Mouse (Mus musculus): ENCODE results near the gene Zkscan16. TPM values are rescaled to one million over a fixed set of nuclear protein-coding genes. Genes with fewer than 3 reads are reported as not detected.

Zkscan16 gene
- polyA plus RNA-seq, 1 experiment from 2014 or later = 0.34 TPM

DNA sequence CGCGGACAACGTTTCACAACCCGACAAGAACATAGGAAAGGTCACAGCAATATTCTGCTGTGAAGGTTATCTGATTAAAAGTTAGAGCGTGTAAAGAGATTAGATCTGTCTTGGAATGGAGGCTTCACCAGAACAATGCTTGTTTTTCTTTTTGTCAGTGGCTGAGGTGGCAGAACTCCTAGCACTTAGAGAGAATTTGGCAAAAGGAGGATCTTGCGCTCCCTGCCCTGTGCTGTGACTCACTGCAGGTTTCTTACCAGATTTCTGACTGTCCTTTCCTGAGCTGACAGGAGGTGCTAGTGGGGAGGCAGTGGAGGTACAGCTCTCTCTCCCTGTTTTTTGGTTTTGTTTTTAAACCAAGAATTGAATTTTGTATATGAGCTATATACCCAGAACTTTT is 63.6 kb downstream of the Zkscan16 start:
- 88% methylated on average over 6 of the region's 6 CpGs for WGBS

More for the DNA sequence above, 63.6 kb downstream of the Zkscan16 start:
- no peak for ATAC-seq
- Histone ChIP-seq H3K9ac (no peak overlapping the region), H3K36me3 (ENCODE audit: poor library complexity, severe bottlenecking) (no peaks in the 10 kb centered on the region), H3K27me3 (no peaks in the 10 kb centered on the region), H3K27ac (no peak overlapping the region), H3K4me3 (no peak overlapping the region), H3K4me2 (no peak overlapping the region), H3K9me3 (replicated peaks) (no peaks in the 10 kb centered on the region), H3K4me1 (peaks cover 24% of the 10 kb centered on the region)

Other genes with a start within 250 kb of the Zkscan16 start
- 0.09 TPM in 1 of 2 replicates, not detected in the other for gene Olfr267, start 155.9 kb upstream of the Zkscan16 start, polyA plus RNA-seq (2015; fragmentation: Nextera tagmentation; extraction: Ambion mirVana)
- 24.7 and 27.7 TPM in 2 replicates for gene Ecpas, start 30.9 kb upstream of the Zkscan16 start, polyA plus RNA-seq (2015; fragmentation: Nextera tagmentation; extraction: Ambion mirVana)
- 6.3 and 6.8 TPM in 2 replicates for gene Ptgr1, start 43.5 kb downstream of the Zkscan16 start, polyA plus RNA-seq (2015; fragmentation: Nextera tagmentation; extraction: Ambion mirVana)
- gene Dnajc25, start 51.4 kb downstream of the Zkscan16 start, polyA plus RNA-seq (2015; fragmentation: Nextera tagmentation; extraction: Ambion mirVana) = 4.2 and 5.9 TPM in 2 replicates
- 7.7 and 8.7 TPM in 2 replicates for gene Gm20503, start 59.6 kb downstream of the Zkscan16 start, polyA plus RNA-seq (2015; fragmentation: Nextera tagmentation; extraction: Ambion mirVana)
- gene Gng10, start 91.5 kb downstream of the Zkscan16 start, polyA plus RNA-seq (2015; fragmentation: Nextera tagmentation; extraction: Ambion mirVana) = 149 and 156 TPM in 2 replicates
- gene AI481877, start 195.4 kb downstream of the Zkscan16 start, polyA plus RNA-seq (2015; fragmentation: Nextera tagmentation; extraction: Ambion mirVana) = not detected in 2 replicates
- gene Ugcg, start 245.6 kb downstream of the Zkscan16 start, polyA plus RNA-seq (2015; fragmentation: Nextera tagmentation; extraction: Ambion mirVana) = 17.1 and 18.1 TPM in 2 replicates

Data from forebrain, embryonic 13.5 days (tissue).